Mouse (Mus musculus) limb, embryonic 14.5 days (tissue): ENCODE measurements around the gene Crybb1. TPM values are rescaled to one million over a fixed set of nuclear protein-coding genes. Genes with fewer than 3 reads are reported as not detected.

Experiments
- ATAC-seq: fragments of 200-750 bp; cut with Nextera tagmentation; 2 replicates; pipeline ENCODE4 v1.8.0; 2017; ENCODE audit warnings: low read depth, moderate number of reproducible peaks, moderate TSS enrichment; ENCODE audit not compliant: low FRiP score
- DNase-seq: peaks from one replicate; pipeline ENCODE4 v3.0.0-alpha.2; 2015; ENCODE audit warnings: low spot score
- H3K27ac ChIP-seq: fragments of 300-500 bp; sonication (generic); replicated peaks from 2 replicates; pipeline ENCODE4 v1.5.1; 2014; ENCODE audit warnings: low read depth, mild to moderate bottlenecking, low read length, moderate library complexity, mixed read lengths
- H3K27me3 ChIP-seq: fragments of 300-500 bp; sonication (generic); 2 replicates; pipeline ENCODE4 v1.6.1; 2014; ENCODE audit warnings: low read length, mixed read lengths; ENCODE audit not compliant: control insufficient read depth, insufficient read depth
- H3K36me3 ChIP-seq: fragments of 300-500 bp; sonication (generic); 2 replicates; pipeline ENCODE4 v1.6.1; 2014; ENCODE audit warnings: mild to moderate bottlenecking, low read length, moderate library complexity, mixed read lengths; ENCODE audit not compliant: control insufficient read depth, insufficient read depth
- H3K4me1 ChIP-seq: fragments of 300-500 bp; sonication (generic); 2 replicates; pipeline ENCODE4 v1.6.1; 2014; ENCODE audit warnings: antibody characterized with exemption, low read length, mixed read lengths; ENCODE audit not compliant: control insufficient read depth, insufficient read depth
- H3K4me2 ChIP-seq: fragments of 300-500 bp; sonication (generic); replicated peaks from 2 replicates; pipeline ENCODE4 v1.6.1; 2014; ENCODE audit warnings: low read depth, mild to moderate bottlenecking, low read length, moderate library complexity; ENCODE audit not compliant: severe bottlenecking
- H3K4me3 ChIP-seq: fragments of 300-500 bp; sonication (generic); replicated peaks from 2 replicates; pipeline ENCODE4 v1.5.1; 2014; ENCODE audit warnings: low read length
- H3K9ac ChIP-seq: fragments of 300-500 bp; sonication (generic); 2 replicates; pipeline ENCODE4 v1.6.1; 2014; ENCODE audit warnings: mild to moderate bottlenecking, low read depth, low read length, moderate library complexity; ENCODE audit not compliant: severe bottlenecking
- H3K9me3 ChIP-seq: fragments of 300-500 bp; sonication (generic); 2 replicates; pipeline ENCODE4 v1.6.1; 2016; ENCODE audit warnings: low read length; ENCODE audit not compliant: control insufficient read depth
- POLR2A ChIP-seq: fragments of 200-500 bp; IDR thresholded peaks from 2 replicates; pipeline ENCODE4 v1.8.0; 2012; ENCODE audit warnings: inconsistent platforms, mild to moderate bottlenecking, moderate library complexity, borderline replicate concordance; ENCODE audit not compliant: insufficient read depth, insufficient read length; ENCODE audit errors: extremely low read depth
- WGBS: fragments of 180-500 bp; shearing (Covaris S2); extraction: QIAGEN DNeasy Blood & Tissue Kit; methylation state at CpG from one replicate; pipeline ENCODE4 v1.1.7; 2014; 5-methylcytosine and 5-hydroxymethylcytosine counted together
- polyA plus RNA-seq, 2 experiments: library from polyadenylated mRNA; depleted of rRNA in 1 of 2; stranded (reverse) in 1 of 2; unstranded in 1 of 2; fragments of >200 nt; fragmentation: Nextera tagmentation in 1 of 2; extraction: Ambion mirVana in 1 of 2; gene quantifications; 2 replicates each; pipeline versions ENCODE4 v1.2.1 to v1.2.3; 2012 to 2014

The Crybb1 gene
- polyA plus RNA-seq, 2 experiments, result 0.54 to 1.9 TPM

DNA sequence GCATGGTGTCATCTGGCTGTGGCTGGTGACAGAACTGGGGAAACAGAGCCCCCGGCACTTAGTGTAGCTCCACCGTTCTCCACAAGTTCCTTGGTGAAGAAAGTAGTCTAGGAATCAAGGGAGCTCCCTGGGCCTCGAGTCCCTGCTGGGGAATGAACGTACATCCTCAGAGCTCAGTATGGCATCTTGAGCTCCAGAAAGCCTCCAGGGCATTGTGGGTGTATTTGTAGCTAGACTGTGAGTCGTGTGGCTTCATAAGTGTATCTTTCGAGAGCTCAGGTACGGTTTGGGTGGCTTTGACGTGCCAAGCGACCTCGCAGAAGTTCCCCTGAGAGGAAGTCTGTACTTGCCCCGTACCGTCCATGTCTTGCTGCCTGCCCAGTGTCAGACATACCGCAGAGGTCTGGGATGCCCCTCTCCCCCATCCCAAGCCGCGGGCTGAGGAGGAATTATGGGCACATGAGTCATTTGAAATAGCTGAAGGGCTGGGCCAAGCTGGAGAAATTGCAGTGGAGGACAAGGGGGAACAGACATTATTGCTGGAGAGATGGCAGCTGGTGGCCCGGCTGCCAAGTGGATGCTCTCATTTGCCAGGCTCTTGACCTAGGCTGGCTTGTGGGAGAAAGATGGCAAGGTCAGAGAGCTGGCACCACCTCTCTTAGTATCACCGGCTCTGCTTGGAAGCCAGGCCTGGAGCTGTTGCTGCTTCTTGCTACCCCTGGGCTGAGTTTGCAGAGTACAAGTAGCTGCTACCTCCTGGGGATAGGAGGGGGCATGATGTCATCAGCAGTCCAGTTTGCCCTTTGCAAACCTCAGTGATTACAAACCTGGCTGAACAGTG is 23.8 kb downstream of the Crybb1 start:
- ATAC-seq, result no peak
- no peak for DNase-seq
- H3K36me3 ChIP-seq, result no peaks in the 10 kb centered on the region; the same call in 1 of the 2 replicates
- H3K27ac ChIP-seq, result no peak overlapping the region
- no peak for TF ChIP-seq POLR2A
- 85% methylated on average over 17 of the region's 17 CpGs for WGBS
- H3K4me3 ChIP-seq, result no peak overlapping the region
- H3K4me2 ChIP-seq, result no peak overlapping the region
- no peak overlapping the region; the same call in 1 of the 2 replicates for H3K9ac ChIP-seq
- no peaks in the 10 kb centered on the region for H3K9me3 ChIP-seq
- no peaks in the 10 kb centered on the region for H3K27me3 ChIP-seq
- peaks cover 18% of the 10 kb centered on the region for H3K4me1 ChIP-seq

DNA sequence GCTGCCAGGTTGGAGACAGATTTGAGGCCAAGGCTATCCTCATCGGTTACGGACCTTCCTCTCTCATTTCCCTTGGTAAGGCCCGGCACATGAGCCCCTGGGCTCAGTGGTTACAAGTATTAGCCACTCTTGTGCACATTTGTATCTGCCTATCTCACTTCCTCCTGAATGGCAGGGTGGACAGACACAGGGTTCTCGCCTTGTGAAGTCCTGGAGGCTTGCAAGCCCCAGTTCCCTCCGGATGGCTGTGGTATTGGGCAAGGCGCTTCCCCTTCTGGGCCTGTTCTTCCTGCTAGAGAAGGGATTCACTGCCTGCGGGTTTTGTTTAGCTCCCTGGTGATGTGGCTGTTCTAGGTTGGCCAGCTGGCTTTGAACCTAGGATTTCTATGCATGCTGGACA is 24.5 kb downstream of the Crybb1 start:
- Histone ChIP-seq H3K4me2 (no peak overlapping the region), H3K27ac (no peak overlapping the region), H3K4me3 (no peak overlapping the region), H3K9ac (no peak overlapping the region), H3K4me1 (peaks cover 16% of the 10 kb centered on the region), H3K9me3 (no peaks in the 10 kb centered on the region), H3K27me3 (no peaks in the 10 kb centered on the region), H3K36me3 (no peaks in the 10 kb centered on the region; the same call in 1 of the 2 replicates)
- DNase-seq (no peak), ATAC-seq (no peak)
- whole genome bisulfite sequencing, result 86% methylated on average over 7 of the region's 7 CpGs
- no peak for TF ChIP-seq POLR2A

DNA sequence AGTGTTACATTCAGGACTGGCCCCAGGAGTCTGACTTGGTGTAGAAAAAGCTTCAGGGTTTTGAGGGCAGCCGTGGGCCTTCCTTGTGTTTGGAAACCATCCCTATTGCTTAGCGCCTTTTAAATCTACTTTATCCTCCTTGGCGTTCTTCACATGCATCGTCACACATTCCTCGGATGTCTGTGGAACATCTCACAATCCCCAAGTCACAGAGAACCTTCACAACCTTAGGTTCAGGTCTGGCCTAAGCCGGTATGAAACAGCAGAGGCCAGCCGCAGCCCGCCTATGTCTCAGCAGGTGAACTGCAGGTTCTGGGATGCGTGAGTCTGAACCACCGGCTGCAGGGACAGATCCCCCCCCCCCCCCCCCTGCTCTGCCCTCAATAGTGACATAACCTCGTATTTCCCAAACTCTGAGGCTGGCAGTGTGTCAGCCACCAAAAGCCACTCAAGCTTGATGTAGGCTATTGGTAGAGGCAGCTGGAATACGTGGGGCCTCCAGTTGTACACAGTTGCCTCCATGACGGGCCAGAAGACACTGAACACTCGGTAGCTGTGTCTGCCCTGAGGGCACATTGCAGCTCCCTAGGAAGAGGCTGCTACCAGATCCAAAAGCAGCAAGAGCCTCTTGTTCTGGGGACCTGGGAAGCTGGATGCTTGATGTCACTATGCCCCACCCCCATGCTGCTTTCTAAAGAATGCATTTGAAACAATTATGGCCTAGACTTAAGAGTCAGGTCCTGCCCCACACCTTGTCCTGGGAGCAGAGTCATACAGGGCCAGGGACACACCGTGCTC is 25.4 kb downstream of the Crybb1 start:
- Histone ChIP-seq H3K36me3 (no peaks in the 10 kb centered on the region; the same call in 1 of the 2 replicates), H3K4me1 (peaks cover 8% of the 10 kb centered on the region), H3K4me3 (no peak overlapping the region), H3K27me3 (no peaks in the 10 kb centered on the region), H3K4me2 (no peak overlapping the region), H3K9ac (peak overlapping the region; percentile 31; the same call in 1 of the 2 replicates), H3K27ac (no peak overlapping the region), H3K9me3 (no peaks in the 10 kb centered on the region)
- TF ChIP-seq POLR2A, result no peak
- WGBS, result 61% methylated on average over 15 of the region's 15 CpGs
- DNase-seq (no peak), ATAC-seq (no peak)

DNA sequence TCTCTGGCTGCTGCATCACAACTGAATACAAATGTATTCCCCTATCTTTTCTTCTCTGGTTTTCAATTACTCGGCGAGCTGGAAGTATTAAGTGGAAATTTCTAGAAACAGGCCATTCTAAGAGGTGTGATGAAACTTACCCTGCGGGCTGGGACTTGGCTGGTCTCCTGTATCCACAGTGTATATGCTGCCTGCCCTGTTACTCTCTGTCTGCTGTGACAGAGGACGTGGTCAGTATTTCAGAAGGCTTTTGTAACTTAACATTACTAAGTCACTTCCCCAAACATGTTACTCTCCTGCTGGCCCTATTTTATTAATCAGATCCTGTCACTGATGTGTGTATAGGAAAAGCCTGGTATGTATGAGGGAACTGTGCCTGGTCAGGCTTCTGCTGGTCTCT is 26.1 kb downstream of the Crybb1 start:
- Histone ChIP-seq H3K4me2 (no peak overlapping the region), H3K27ac (no peak overlapping the region), H3K9ac (peak overlapping the region; percentile 31; the same call in 1 of the 2 replicates), H3K4me3 (no peak overlapping the region), H3K27me3 (no peaks in the 10 kb centered on the region), H3K36me3 (no peaks in the 10 kb centered on the region; the same call in 1 of the 2 replicates), H3K4me1 (peaks cover 8% of the 10 kb centered on the region), H3K9me3 (no peaks in the 10 kb centered on the region)
- 74% methylated on average over 4 of the region's 4 CpGs for WGBS
- DNase-seq (no peak), ATAC-seq (no peak)
- no peak for TF ChIP-seq POLR2A

DNA sequence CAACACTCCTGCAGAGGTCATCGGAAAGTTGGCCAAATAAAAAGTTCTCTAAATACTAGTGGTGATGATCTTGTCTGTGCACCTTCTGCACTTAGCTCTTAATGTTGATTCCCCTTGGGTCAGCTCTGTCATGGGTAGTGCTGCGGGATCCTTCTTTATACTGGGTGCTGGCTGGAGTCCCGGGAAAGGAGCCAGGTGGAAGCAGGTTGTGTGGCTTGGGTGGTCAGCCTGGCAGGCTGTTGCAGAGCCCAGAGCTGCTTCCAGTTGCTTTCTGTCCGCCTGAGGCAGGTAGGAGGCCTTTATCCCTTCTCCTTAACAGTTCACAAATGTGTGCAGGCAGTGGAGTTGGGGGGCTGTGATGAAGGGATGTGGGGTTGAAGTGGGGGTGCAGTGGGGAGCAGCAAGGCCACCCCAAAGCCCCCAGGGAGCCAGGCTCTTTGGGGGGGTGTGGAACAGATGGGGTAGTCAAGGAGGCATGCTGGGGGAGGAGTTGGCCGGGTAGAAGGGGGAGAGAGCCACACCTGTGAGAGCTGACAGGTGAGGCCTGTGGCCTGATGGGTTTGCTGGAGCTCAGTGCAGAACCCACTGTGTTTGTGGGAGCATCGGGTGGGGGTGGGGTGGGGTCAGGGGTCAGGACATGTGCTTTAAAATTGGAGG is 26.6 kb downstream of the Crybb1 start:
- Histone ChIP-seq H3K27ac (no peak overlapping the region), H3K4me3 (no peak overlapping the region), H3K36me3 (no peaks in the 10 kb centered on the region; the same call in 1 of the 2 replicates), H3K9me3 (no peaks in the 10 kb centered on the region), H3K9ac (no peak overlapping the region), H3K4me2 (no peak overlapping the region), H3K27me3 (no peaks in the 10 kb centered on the region), H3K4me1 (peaks cover 8% of the 10 kb centered on the region)
- DNase-seq (no peak), ATAC-seq (no peak)
- no peak for TF ChIP-seq POLR2A
- WGBS, result 71% methylated on average over 6 of the region's 6 CpGs
